Mouse (Mus musculus): ENCODE measurements around the gene Muc20. TPM values are rescaled to one million over a fixed set of nuclear protein-coding genes. Genes with fewer than 3 reads are reported as not detected.
A peak's percentile ranks its signal among the peaks of the same experiment; 100 is the strongest.

Muc20 gene
- polyA plus RNA-seq, 1 experiment: not detected

- TF ChIP-seq CTCF (IDR thresholded peaks at IDR 0.05; ENCODE audit: borderline replicate concordance, insufficient read depth, low read depth, low read length): peak; percentile 94
- no peak for TF ChIP-seq POLR2A (IDR thresholded peaks at IDR 0.05; ENCODE audit: borderline replicate concordance, insufficient read depth, low read length)
- 2% methylated on average over 9 of the region's 9 CpGs for WGBS
- peak; percentile 64 to 78 for DNase-seq
- Histone ChIP-seq H3K27me3 (ENCODE audit: control insufficient read depth, insufficient read depth, low read length) (no peaks in the 10 kb centered on the region), H3K4me1 (ENCODE audit: control insufficient read depth, insufficient read depth, low read length) (no peaks in the 10 kb centered on the region; the same call in 1 of the 2 replicates), H3K27ac (ENCODE audit: insufficient read depth, low read length) (no peak overlapping the region), H3K4me3 (replicated peaks; ENCODE audit: insufficient read depth, low read depth, low read length) (no peak overlapping the region)
These were observed 15.7 kb upstream of the Muc20 start for GRCm38 (mm10) chr16:32812888-32813361.

DNA sequence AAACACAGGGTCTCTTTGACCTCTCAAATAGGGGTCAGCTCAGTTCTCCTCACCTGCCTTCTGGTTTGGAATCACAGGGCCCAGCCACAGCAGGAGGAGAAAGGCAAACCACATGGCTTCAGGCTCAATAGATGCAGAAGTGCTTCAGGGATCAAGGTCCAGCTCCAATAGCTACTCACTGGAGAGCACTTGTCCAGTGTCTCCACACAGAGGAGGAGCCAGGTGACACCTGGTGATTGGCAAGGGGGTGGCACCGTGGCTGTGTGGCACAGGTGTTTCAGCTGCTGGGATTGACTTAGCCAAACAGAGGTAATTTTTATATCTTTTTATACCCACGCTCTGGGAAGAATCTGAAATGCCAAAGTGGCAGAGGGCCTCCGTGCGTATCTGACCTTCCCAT lies 13.1 kb upstream of the Muc20 start, which contains the start of gene Smbd1:
TSS of gene Smbd1 (minus strand) at position 157 of the 400 bp plus-strand sequence.
- H3K27me3 ChIP-seq (ENCODE audit: control insufficient read depth, insufficient read depth, low read length): no peaks in the 10 kb centered on the region
- TF ChIP-seq POLR2A (IDR thresholded peaks at IDR 0.05; ENCODE audit: borderline replicate concordance, insufficient read depth, low read length) (no peak), CTCF (IDR thresholded peaks at IDR 0.05; ENCODE audit: borderline replicate concordance, insufficient read depth, low read depth, low read length) (no peak)
- DNase-seq: no peak
- H3K27ac ChIP-seq (ENCODE audit: insufficient read depth, low read length): no peak within 1 kb of the TSS
- 89% methylated on average over 4 of the region's 4 CpGs for WGBS
- H3K4me3 ChIP-seq (replicated peaks; ENCODE audit: insufficient read depth, low read depth, low read length): no peak within 1 kb of the TSS
- no peaks in the 10 kb centered on the region; the same call in 1 of the 2 replicates for H3K4me1 ChIP-seq (ENCODE audit: control insufficient read depth, insufficient read depth, low read length)

- H3K27ac ChIP-seq (ENCODE audit: insufficient read depth, low read length): no peak overlapping the region
- 83% methylated on average over 8 of the region's 8 CpGs for WGBS
- no peaks in the 10 kb centered on the region for H3K27me3 ChIP-seq (ENCODE audit: control insufficient read depth, insufficient read depth, low read length)
- no peak overlapping the region for H3K4me3 ChIP-seq (replicated peaks; ENCODE audit: insufficient read depth, low read depth, low read length)
- DNase-seq: no peak
- no peak for TF ChIP-seq CTCF (IDR thresholded peaks at IDR 0.05; ENCODE audit: borderline replicate concordance, insufficient read depth, low read depth, low read length)
- no peak for TF ChIP-seq POLR2A (IDR thresholded peaks at IDR 0.05; ENCODE audit: borderline replicate concordance, insufficient read depth, low read length)
- peaks cover 6% of the 10 kb centered on the region; the same call in 1 of the 2 replicates for H3K4me1 ChIP-seq (ENCODE audit: control insufficient read depth, insufficient read depth, low read length)
These were observed 10.4 kb upstream of the Muc20 start for GRCm38 (mm10) chr16:32807408-32808185.

GRCm38 (mm10) chr16:32805151-32805550 lies 7.9 kb upstream of the Muc20 start:
- H3K4me3 ChIP-seq (replicated peaks; ENCODE audit: insufficient read depth, low read depth, low read length): no peak overlapping the region
- H3K27me3 ChIP-seq (ENCODE audit: control insufficient read depth, insufficient read depth, low read length): no peaks in the 10 kb centered on the region
- DNase-seq: no peak
- H3K4me1 ChIP-seq (ENCODE audit: control insufficient read depth, insufficient read depth, low read length): peaks cover 6% of the 10 kb centered on the region; the same call in 1 of the 2 replicates
- 78% methylated on average over 7 of the region's 7 CpGs for WGBS
- TF ChIP-seq CTCF (IDR thresholded peaks at IDR 0.05; ENCODE audit: borderline replicate concordance, insufficient read depth, low read depth, low read length): no peak
- no peak for TF ChIP-seq POLR2A (IDR thresholded peaks at IDR 0.05; ENCODE audit: borderline replicate concordance, insufficient read depth, low read length)
- H3K27ac ChIP-seq (ENCODE audit: insufficient read depth, low read length): no peak overlapping the region

DNA sequence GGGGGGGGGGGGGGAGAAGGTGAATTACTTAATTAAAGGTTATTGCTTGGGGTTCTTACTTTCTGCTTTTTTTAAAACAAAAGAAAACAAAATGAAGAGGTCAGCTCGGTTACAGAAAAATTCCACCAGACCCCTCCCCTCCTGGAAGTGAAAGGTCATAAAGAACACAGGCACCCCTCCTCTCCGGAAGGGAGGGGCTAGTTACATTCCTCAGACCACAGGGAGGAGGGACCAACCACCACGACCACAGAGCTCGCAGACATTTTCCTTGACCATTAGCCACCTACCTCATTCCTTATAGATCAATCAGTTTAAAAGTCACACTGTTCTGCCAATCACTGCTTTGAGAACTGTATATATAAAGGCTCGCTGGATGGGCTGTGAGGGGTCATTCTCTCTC lies 6.7 kb upstream of the Muc20 start:
- Histone ChIP-seq H3K4me3 (replicated peaks; ENCODE audit: insufficient read depth, low read depth, low read length) (no peak overlapping the region), H3K4me1 (ENCODE audit: control insufficient read depth, insufficient read depth, low read length) (peaks cover 6% of the 10 kb centered on the region; the same call in 1 of the 2 replicates), H3K27me3 (ENCODE audit: control insufficient read depth, insufficient read depth, low read length) (no peaks in the 10 kb centered on the region), H3K27ac (ENCODE audit: insufficient read depth, low read length) (no peak overlapping the region)
- TF ChIP-seq POLR2A (IDR thresholded peaks at IDR 0.05; ENCODE audit: borderline replicate concordance, insufficient read depth, low read length) (no peak), CTCF (IDR thresholded peaks at IDR 0.05; ENCODE audit: borderline replicate concordance, insufficient read depth, low read depth, low read length) (no peak)
- WGBS: 64% methylated on average over 5 of the region's 5 CpGs
- DNase-seq: no peak

DNA sequence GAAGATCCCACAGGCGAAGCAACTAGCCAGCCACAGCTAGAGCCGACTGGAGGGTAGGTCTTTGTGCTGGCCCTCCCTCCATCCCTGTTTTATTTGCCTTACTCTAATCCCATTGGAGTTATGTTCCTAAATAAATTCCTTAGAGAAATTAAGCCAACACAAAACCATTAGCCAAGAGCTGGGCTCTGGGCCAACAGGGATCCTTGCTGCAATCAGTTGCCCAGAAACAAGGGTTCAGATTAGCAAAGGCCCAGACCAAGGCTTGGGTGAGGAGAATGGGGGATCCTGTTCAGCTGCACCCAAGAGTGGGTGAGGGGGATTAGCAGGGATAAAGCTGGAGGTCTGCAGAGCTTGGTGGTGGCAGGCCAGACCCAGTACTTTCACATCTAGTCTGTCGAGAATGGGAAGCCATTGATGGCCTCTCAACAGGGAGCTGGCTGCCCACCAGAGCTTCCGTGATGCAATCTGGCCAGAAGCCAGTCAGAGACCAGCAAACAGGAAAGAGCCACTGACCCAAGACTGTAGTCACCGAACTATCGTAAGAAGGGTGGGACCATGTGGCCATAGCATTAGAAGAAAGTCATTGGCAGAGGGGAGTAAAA lies 6.1 kb upstream of the Muc20 start:
- DNase-seq: peak; percentile 65 to 66
- H3K4me1 ChIP-seq (ENCODE audit: control insufficient read depth, insufficient read depth, low read length): peaks cover 6% of the 10 kb centered on the region; the same call in 1 of the 2 replicates
- no peak overlapping the region for H3K4me3 ChIP-seq (replicated peaks; ENCODE audit: insufficient read depth, low read depth, low read length)
- TF ChIP-seq POLR2A (IDR thresholded peaks at IDR 0.05; ENCODE audit: borderline replicate concordance, insufficient read depth, low read length) (no peak), CTCF (IDR thresholded peaks at IDR 0.05; ENCODE audit: borderline replicate concordance, insufficient read depth, low read depth, low read length) (no peak)
- H3K27me3 ChIP-seq (ENCODE audit: control insufficient read depth, insufficient read depth, low read length): no peaks in the 10 kb centered on the region
- H3K27ac ChIP-seq (ENCODE audit: insufficient read depth, low read length): no peak overlapping the region
- WGBS: 10% methylated on average over 6 of the region's 6 CpGs

GRCm38 (mm10) chr16:32796676-32797425 lies 384 bp downstream of the Muc20 start:
- peak in 1 of 2 experiments; percentile 18 for DNase-seq
- WGBS: 47% methylated on average over 14 of the region's 14 CpGs
- no peak overlapping the region for H3K27ac ChIP-seq (ENCODE audit: insufficient read depth, low read length)
- no peak for TF ChIP-seq CTCF (IDR thresholded peaks at IDR 0.05; ENCODE audit: borderline replicate concordance, insufficient read depth, low read depth, low read length)
- TF ChIP-seq POLR2A (IDR thresholded peaks at IDR 0.05; ENCODE audit: borderline replicate concordance, insufficient read depth, low read length): no peak
- H3K27me3 ChIP-seq (ENCODE audit: control insufficient read depth, insufficient read depth, low read length): no peaks in the 10 kb centered on the region
- no peaks in the 10 kb centered on the region for H3K4me1 ChIP-seq (ENCODE audit: control insufficient read depth, insufficient read depth, low read length)
- H3K4me3 ChIP-seq (replicated peaks; ENCODE audit: insufficient read depth, low read depth, low read length): no peak overlapping the region

All from cerebellum, adult 2 months (tissue).